Mouse (Mus musculus): Measurements from ENCODE around the gene Nupr1.

Nupr1 gene

GRCm38 (mm10) chr7:126594862-126595561 lies 35.6 kb downstream of the Nupr1 start, which contains the start of gene Il27:
Gene Il27 (minus strand): TSS chr7:126594941.
- no peak for DNase-seq

- DNase-seq: peak; percentile 69
These were observed 42.9 kb downstream of the Nupr1 start for GRCm38 (mm10) chr7:126587779-126588178.

DNA sequence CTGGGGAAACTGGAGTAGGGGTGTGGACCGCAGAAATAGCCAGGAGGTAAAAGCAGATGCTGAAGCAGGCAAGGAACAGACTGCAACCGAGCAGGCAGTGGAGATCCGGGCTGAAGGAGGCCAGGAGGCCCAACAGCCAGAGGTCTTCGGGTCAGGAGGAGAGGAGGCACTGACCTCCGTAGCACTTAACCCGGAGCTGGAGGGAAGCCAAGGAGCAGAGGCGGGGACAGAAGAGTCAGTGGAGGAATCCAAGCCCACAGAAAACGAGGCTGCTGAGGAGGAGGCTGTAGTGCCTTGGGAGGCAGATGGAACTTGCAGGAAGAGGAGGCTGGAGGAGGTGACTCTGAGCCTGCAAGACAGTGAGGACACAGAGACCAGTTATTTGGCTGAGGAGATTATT lies 43.8 kb downstream of the Nupr1 start:
- no peak for DNase-seq

- no peak for DNase-seq
These were observed 44.9 kb downstream of the Nupr1 start, which contains the start of gene Cln3 for GRCm38 (mm10) chr7:126585717-126586116. Gene Cln3 (minus strand): TSS chr7:126585817.

GRCm38 (mm10) chr7:126584506-126584977 lies 46.1 kb downstream of the Nupr1 start, which contains the start of gene Apobr:
Gene Apobr (plus strand): TSS chr7:126584942.
- no peak for DNase-seq

- no peak for DNase-seq
These were observed 46.9 kb downstream of the Nupr1 start for GRCm38 (mm10) chr7:126583761-126584160.

DNA sequence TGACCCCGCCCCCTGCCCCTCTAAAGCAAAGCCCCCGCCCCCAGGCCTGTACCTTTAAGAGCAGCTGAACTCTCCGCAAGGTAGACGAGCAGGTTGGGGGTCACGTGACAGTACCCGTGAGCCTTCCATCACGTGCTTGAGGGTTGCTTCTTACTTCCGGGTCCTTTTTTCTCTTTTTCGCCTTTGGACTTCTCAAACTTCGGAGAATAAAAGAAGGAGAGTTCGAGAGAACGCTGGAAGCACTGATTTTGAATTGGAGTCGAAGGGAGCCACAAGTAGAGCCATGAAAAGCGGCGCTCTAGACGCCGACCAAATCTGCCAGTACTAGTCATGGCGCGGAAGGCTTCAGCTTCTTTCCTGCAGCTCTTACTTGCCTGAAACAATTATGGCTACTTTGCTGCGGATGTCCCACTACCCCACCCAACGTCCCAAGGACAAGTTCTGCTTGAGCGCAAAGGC lies 47.4 kb downstream of the Nupr1 start:
- peak; percentile 84 for DNase-seq

GRCm38 (mm10) chr7:126582759-126583158 lies 47.9 kb downstream of the Nupr1 start:
- peak; percentile 27 for DNase-seq

DNA sequence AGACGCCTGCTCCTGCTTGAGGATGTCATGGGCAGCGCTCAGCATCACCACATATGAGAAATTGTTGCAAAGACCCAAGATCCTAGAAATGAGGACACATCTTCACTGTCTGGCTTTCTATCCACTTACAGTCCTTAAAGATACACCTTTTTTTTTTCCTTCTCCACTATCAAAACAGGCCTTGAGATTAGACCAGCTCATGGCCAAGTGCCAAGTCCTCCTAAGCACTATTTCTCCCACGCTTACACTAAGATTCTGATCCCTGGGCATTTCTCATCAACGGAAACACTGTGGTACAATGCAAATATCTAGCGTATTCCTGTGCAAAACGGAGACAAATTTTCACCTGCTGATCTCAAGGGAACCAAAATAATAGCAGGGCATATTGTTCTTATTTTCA lies 49.0 kb downstream of the Nupr1 start:
- no peak for DNase-seq

DNA sequence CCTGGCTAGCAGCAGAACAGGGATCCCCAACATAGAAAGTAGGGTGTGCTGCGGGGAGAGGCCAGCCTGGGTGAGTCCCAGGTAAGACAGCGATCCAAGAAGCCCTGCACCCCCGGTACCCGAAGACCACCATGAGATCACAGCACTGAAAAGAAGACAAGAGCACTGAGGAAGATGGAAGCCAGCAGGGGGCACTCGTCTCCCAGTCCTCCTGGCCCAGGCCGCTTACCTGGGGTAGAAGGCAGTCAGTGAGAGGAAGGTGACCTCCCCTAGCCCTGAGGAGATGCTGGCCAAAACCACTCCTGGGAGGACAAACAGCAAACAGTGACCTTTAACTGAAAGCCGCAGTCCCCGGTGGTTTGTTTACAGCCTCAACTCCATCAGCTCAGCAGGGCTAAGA lies 51.5 kb downstream of the Nupr1 start:
- peak; percentile 53 for DNase-seq

DNA sequence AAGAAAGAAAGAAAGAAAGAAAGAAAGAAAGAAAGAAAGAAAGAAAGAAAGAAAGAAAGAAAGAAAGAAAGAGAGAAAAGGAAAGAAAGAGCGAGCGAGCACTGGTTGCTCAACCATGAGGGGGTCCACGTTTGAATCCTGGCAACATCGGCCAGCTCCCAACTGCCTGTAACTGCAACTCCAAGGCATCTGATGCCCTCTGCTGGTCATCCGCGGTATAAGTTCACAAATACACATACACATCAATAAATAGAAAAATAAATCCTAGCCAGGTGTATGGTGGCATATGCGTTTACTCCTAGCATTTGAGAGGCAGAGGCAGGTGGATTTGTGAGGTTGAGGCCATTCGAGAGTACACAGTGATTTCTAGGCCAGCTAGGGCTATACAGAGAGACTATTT lies 53.7 kb downstream of the Nupr1 start:
- peak; percentile 60 for DNase-seq
